Mouse (Mus musculus): ENCODE data around the gene Rrnad1.

The Rrnad1 gene

DNA sequence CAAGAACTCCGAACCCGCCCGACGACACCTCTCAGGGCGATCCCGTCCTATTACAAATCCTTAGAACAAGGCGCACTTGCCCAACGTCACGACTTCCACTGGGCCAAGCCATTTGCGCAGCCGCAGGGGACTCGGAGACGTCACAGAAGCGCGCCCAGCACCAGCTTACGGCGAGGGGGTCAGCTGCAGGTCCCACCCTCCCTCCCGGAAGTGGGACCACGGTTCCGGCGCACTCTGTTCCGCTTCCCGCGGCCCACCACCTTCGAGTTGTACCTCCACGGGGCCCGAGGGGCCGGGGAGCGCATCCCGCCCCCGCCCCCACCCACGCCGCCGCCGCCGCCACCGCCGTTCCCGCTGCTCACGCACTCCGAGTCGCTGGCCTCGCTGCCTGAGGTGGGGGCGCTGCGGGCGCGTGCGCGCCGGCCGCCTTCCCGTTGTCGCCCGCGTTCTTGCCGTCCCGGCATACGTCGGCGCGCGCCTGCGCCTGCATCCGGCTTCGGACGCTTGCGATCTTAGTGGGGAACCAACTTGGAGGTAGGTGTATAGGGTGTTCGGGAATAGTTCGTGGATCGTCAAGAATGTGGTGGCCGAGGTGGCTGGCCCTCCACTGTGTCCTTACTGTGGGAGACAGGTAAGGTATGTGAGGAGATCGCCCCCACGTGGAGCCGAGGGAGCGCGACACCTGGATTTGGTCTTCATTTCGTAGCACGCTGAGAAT, at the start of gene Rrnad1, which contains the start of gene Isg20l2:
Gene Rrnad1, minus strand, starts transcription at position 640 of the 718 bp plus-strand sequence.
Gene Isg20l2, plus strand, starts transcription at position 237 of the 718 bp plus-strand sequence.
- in situ Hi-C loops (cut with MboI; ENCODE audit: low pct_unique_long_range_greater_than_20kb in 1 of 2, low sequenced_read_pairs in 2 of 2, unreplicated experiment in 1 of 2): no loop called here

DNA sequence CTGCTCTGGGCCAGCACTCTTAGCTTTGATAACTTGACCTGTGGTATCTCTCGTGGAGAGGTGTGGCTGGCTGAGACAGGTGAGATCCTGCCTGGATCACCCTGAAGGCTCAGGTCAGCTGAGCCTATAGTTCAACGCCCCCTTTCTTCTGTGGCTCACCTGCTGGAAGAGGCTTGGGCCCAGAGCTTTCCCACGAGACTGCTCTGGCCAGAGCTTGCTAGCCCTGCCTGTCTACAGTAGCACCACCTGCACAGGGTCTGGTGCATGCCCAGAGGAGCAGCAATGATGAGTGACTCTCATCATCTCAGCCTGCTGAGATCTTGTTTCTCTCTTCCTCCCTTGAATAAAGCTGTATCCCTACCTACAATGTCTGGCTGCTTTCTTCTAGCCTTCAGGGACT, 49.6 kb upstream of the Rrnad1 start:
- in situ Hi-C loops (cut with MboI; ENCODE audit: low pct_unique_long_range_greater_than_20kb in 1 of 2, low sequenced_read_pairs in 2 of 2, unreplicated experiment in 1 of 2): loop anchor here in 1 of 2 experiments (5.0 kb wide), 1 partner anchor 38 kb away; no protein-coding TSS in a partner anchor

DNA sequence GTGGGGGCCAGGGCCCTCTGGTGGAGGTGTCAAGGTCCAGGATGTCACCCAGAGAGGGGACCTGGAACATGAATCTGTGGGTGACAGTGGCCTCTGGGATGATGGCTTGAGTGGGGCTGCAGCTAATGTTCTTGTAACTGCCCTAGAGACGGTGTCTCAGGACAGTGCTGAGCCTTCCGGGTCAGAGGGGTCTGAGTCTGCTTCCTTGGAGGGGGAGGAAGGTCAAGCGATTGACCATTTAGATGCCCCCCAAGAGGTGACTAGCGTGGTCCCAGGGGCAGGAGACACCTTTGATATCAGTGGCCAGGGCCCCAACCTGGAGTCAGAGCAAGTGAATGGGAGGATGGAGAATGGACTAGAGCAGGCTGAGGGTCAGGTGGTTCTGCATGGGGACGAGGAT, 49.0 kb upstream of the Rrnad1 start:
- in situ Hi-C loops (cut with MboI; ENCODE audit: low pct_unique_long_range_greater_than_20kb in 1 of 2, low sequenced_read_pairs in 2 of 2, unreplicated experiment in 1 of 2): no loop called here

DNA sequence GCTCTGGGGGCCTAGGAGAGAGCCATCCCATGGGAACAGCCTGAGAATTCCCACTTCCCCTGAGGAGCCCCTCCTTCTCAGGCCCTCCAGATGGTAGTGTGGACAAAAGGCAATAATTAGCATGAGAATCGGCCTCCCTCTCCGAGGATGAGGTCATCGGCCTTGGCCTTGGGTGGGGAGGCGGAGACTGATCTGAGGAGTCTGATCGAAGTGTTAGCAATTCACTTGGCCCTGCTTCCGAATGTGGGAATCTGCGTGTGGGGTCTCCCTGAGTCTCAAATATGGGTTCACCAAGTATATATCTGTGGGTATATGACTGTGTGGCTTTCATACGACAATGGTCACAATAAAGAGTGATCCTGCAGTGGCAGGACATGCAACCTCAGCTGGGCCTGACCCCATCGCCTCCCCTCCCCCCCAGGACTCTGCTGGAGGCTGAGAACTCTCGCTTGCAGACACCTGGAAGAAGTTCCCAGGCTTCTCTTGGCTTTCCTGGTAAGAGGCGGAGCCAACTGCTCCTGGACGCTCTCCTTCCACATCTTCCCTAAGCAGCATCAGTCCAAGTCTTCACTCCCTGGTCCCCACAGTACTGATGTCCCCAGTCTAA, 44.0 kb upstream of the Rrnad1 start:
- in situ Hi-C loops (cut with MboI; ENCODE audit: low pct_unique_long_range_greater_than_20kb in 1 of 2, low sequenced_read_pairs in 2 of 2, unreplicated experiment in 1 of 2): no loop called here

GRCm38 (mm10) chr3:87973593-87974380, 43.3 kb upstream of the Rrnad1 start:
- in situ Hi-C loops (cut with MboI; ENCODE audit: low pct_unique_long_range_greater_than_20kb in 1 of 2, low sequenced_read_pairs in 2 of 2, unreplicated experiment in 1 of 2): no loop called here

- in situ Hi-C loops (cut with MboI; ENCODE audit: low pct_unique_long_range_greater_than_20kb in 1 of 2, low sequenced_read_pairs in 2 of 2, unreplicated experiment in 1 of 2): no loop called here
Measured at GRCm38 (mm10) chr3:87972776-87973175, 42.3 kb upstream of the Rrnad1 start.

GRCm38 (mm10) chr3:87972203-87972664, 41.7 kb upstream of the Rrnad1 start:
- in situ Hi-C loops (cut with MboI; ENCODE audit: low pct_unique_long_range_greater_than_20kb in 1 of 2, low sequenced_read_pairs in 2 of 2, unreplicated experiment in 1 of 2): no loop called here

DNA sequence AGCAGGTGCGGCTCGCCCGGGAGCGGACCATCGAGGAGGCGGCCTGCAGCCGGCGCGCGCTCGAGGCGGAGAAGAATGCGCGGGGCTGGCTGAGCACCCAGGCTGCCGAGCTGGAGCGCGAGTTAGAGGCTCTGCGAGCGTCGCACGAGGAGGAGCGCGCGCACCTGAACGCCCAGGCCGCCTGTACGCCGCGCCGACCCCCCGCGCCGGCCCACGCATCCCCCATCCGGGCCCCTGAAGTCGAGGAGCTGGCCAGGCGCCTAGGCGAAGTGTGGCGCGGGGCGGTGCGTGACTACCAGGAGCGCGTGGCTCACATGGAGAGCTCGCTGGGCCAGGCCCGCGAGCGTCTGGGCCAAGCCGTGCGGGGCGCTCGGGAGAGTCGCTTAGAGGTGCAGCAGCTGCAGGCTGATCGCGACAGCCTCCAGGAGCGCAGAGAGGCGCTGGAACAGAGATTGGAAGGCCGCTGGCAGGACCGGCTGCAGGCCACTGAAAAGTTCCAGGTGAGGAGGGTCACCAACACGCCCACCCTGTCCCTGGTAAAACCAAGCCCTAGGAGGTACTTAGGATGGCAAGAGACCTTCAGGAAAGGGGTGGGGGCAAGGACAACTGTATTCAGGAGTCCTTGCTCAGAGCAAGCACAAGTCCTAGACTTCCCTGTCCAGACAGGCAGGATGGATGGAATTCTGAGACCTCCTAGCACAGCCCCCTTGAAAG, 41.1 kb upstream of the Rrnad1 start:
- in situ Hi-C loops (cut with MboI; ENCODE audit: low pct_unique_long_range_greater_than_20kb in 1 of 2, low sequenced_read_pairs in 2 of 2, unreplicated experiment in 1 of 2): no loop called here

DNA sequence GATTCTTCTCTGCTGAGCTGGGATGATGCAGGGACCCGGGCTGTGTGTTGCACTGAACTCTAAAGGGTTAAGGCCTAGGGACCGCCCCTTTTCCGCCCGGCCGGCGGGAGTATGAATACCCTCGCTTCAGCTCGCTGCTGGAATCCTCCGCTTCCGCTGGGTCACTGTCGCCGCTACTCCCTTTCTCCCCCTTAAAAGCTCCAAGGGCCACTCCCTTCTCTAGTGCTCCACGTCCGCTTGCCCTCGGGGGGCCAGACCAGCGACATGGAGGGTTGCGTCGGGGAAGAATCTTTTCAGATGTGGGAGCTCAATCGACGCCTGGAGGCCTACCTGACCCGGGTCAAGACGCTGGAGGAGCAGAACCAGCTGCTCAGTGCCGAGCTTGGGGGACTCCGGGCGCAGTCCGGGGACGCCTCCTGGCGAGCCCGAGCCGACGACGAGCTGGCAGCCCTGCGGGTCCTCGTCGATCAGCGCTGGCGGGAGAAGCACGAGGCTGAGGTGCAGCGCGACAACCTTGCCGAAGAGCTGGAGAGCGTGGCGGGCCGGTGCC, 40.5 kb upstream of the Rrnad1 start, which contains the start of gene Nes:
Gene Nes, plus strand, starts transcription at position 140 of the 550 bp plus-strand sequence.
- in situ Hi-C loops (cut with MboI; ENCODE audit: low pct_unique_long_range_greater_than_20kb in 1 of 2, low sequenced_read_pairs in 2 of 2, unreplicated experiment in 1 of 2): no loop called here

DNA sequence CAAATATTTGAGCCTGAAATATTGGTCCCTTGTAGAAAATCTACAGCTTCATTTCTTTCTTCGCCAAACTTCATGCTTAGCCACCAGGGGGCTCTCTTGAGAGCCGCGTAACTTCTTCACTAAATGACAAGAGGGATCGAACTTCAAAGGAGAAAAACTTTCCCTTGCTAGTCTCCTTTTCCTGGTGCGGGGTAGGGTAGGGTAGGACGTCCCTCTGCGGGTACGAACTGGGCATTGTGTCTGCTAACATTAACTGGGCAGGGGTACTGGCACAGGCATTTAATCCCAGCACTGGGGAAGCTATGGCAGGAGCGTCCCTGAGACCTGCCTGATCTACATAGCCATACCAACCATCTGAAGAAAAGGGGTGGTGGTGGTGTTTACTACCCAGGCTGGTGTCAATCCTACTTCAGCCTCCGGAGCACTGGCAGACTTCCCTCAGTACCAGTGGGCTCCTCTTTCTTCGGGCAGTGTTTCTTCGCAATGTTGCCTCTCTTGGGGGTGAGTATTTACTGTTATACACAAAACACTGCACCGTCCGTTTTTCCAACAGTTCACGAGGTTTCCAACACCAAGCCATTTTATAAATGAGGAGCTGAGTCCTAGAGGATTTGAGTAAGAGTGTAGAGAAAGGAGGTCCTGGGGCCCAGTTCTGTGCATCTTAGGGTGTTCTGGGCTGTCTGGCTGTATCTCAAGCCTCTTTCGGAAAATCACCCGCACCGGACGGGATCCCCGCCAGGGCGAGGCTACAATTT, 39.8 kb upstream of the Rrnad1 start:
- in situ Hi-C loops (cut with MboI; ENCODE audit: low pct_unique_long_range_greater_than_20kb in 1 of 2, low sequenced_read_pairs in 2 of 2, unreplicated experiment in 1 of 2): no loop called here

GRCm38 (mm10) chr3:87960586-87961191, 30.2 kb upstream of the Rrnad1 start:
- in situ Hi-C loops (cut with MboI; ENCODE audit: low pct_unique_long_range_greater_than_20kb in 1 of 2, low sequenced_read_pairs in 2 of 2, unreplicated experiment in 1 of 2): no loop called here

DNA sequence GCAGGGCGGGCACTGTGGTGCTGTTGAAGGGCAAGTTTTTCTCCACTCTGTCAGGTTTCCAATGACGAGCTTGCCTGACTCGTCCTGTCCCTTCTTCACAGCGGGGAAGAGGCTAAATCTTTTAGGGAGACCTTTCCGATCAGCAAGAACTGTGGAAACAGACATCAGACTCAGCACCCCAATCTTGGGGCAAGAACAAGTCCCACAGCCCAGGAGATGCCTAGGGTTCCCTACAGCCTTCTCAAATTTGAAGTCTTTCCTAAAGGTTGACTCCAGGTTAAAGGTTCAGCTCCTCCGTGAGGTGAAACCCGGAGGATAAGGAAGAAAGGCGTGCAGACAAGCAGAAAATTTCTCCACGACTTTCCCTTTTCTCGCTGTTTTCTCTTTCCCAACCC, 29.7 kb upstream of the Rrnad1 start:
- in situ Hi-C loops (cut with MboI; ENCODE audit: low pct_unique_long_range_greater_than_20kb in 1 of 2, low sequenced_read_pairs in 2 of 2, unreplicated experiment in 1 of 2): no loop called here

DNA sequence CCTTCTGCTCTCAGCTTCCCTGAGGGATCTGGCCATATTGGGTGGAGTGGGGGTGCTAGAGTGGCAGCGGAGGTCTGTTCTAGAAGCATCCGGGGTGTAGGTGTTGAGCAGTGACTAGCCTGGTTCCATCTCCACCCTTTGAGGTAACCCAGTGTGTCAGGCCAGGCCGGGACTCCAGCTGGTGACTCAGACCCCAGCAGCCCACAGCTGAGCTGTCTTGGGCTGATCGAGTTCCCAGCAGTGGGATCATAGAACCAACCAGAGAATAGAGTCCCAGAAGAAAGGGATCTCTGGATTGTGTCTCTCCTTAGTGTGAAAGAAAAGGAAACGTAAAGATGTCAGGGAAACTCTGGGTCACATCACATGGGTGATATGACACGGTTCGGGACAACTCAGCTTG, 28.9 kb upstream of the Rrnad1 start:
- in situ Hi-C loops (cut with MboI; ENCODE audit: low pct_unique_long_range_greater_than_20kb in 1 of 2, low sequenced_read_pairs in 2 of 2, unreplicated experiment in 1 of 2): loop anchor here in 1 of 2 experiments (10.0 kb wide), 1 partner anchor 165 kb away; the partner anchor contains the start of genes Insrr and Ntrk1

DNA sequence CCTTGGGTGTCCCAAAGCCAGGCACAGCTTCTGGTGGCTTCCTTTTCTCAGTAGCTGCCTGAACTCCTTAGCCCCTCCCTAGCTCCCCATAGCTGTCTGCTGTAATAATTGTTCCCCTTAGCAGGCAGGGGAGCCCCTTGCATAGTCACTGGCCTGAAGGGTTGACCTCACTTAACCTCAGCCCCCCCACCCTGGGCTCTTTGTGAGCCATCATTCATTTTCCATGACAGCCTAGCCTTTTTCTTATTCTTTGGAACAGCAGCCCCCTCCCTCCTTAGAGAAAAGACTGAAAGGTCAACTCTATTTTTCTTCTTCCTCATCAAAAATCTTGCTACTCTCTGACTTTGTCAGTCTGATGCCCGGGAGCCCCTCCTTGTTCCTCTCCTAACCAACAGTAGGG, 28.4 kb upstream of the Rrnad1 start:
- in situ Hi-C loops (cut with MboI; ENCODE audit: low pct_unique_long_range_greater_than_20kb in 1 of 2, low sequenced_read_pairs in 2 of 2, unreplicated experiment in 1 of 2): loop anchor here in 1 of 2 experiments (10.0 kb wide), 1 partner anchor 164 kb away; the partner anchor contains the start of genes Insrr and Ntrk1

GRCm38 (mm10) chr3:87958476-87958875, 28.0 kb upstream of the Rrnad1 start:
- in situ Hi-C loops (cut with MboI; ENCODE audit: low pct_unique_long_range_greater_than_20kb in 1 of 2, low sequenced_read_pairs in 2 of 2, unreplicated experiment in 1 of 2): loop anchor here in 1 of 2 experiments (10.0 kb wide), 1 partner anchor 164 kb away; the partner anchor contains the start of genes Insrr and Ntrk1

DNA sequence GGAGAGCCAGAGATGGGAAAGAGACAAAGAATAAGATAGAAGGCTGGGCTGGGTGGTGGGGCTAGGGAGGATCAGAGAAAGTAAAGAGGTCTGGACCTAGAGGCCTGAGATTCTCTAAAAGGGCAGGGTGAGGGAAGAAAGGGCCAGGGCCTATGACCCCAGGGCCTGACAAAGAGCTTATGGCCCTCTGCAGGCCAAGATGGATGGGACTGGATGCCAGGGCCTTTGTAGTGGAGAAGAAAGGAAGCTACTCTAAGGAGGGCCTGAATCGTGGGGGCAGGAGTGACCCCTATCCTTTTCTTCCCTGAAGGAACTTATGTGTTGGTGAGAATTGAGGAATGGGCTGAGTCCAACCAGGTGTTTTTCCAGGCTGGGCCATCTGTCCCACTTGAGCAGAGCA, 27.5 kb upstream of the Rrnad1 start:
- in situ Hi-C loops (cut with MboI; ENCODE audit: low pct_unique_long_range_greater_than_20kb in 1 of 2, low sequenced_read_pairs in 2 of 2, unreplicated experiment in 1 of 2): loop anchor here in 1 of 2 experiments (10.0 kb wide), 1 partner anchor 163 kb away; the partner anchor contains the start of genes Insrr and Ntrk1

DNA sequence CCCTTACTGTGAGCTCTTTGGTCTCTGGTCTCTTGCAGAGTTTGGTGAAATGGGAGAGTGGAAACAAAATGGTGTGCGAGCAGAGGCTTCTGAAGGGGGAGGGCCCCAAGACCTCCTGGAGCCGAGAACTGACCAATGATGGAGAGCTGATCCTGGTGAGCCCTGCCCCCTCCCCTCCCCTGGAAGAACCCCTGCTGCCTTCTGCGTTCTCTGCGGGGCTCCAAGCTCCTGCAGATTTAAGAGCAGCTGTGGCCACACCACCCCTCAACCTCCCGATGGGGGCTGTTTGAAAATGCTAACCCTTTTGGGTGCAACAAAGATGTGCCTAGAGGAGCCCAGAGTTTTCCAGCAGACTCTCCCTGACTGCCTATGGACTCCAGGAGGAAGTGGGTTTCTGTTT, 21.9 kb upstream of the Rrnad1 start:
- in situ Hi-C loops (cut with MboI; ENCODE audit: low pct_unique_long_range_greater_than_20kb in 1 of 2, low sequenced_read_pairs in 2 of 2, unreplicated experiment in 1 of 2): loop anchor here in 1 of 2 experiments (10.0 kb wide), 1 partner anchor 158 kb away; the partner anchor contains the start of genes Insrr and Ntrk1

All from mouse embryonic stem cell (cell line).